Mouse (Mus musculus) hindbrain, embryonic 14.5 days (tissue): ENCODE data around the gene Ranbp6. TPM values are rescaled to one million over a fixed set of nuclear protein-coding genes. Genes with fewer than 3 reads are reported as not detected.

Source experiments
- ATAC-seq: fragments of 200-750 bp; cut with Nextera tagmentation; 2 replicates; pipeline ENCODE4 v1.8.0; 2017; ENCODE audit warnings: moderate number of reproducible peaks, mild to moderate bottlenecking, moderate TSS enrichment, moderate library complexity; ENCODE audit not compliant: low FRiP score
- DNase-seq: peaks from one replicate; pipeline ENCODE4 v3.0.0-alpha.2; 2015; ENCODE audit warnings: low spot score
- H3K27ac ChIP-seq: fragments of 300-500 bp; sonication (generic); 2 replicates; pipeline ENCODE4 v1.5.1; 2014; ENCODE audit warnings: mild to moderate bottlenecking, moderate library complexity
- H3K27me3 ChIP-seq: fragments of 300-500 bp; sonication (generic); 2 replicates; pipeline ENCODE4 v1.6.1; 2014; ENCODE audit warnings: mild to moderate bottlenecking, low read length, mixed read lengths; ENCODE audit not compliant: control insufficient read depth, insufficient read depth
- H3K36me3 ChIP-seq: fragments of 300-500 bp; sonication (generic); replicated peaks from 2 replicates; pipeline ENCODE4 v1.6.1; 2014; ENCODE audit not compliant: control insufficient read depth, insufficient read depth
- H3K4me1 ChIP-seq: fragments of 300-500 bp; sonication (generic); replicated peaks from 2 replicates; pipeline ENCODE4 v1.6.1; 2014; ENCODE audit warnings: antibody characterized with exemption, low read length, mixed read lengths; ENCODE audit not compliant: control insufficient read depth, insufficient read depth
- H3K4me2 ChIP-seq: fragments of 300-500 bp; sonication (generic); replicated peaks from 2 replicates; pipeline ENCODE4 v1.6.1; 2014; ENCODE audit warnings: mild to moderate bottlenecking, moderate library complexity
- H3K4me3 ChIP-seq: fragments of 300-500 bp; sonication (generic); replicated peaks from 2 replicates; pipeline ENCODE4 v1.5.1; 2014; ENCODE audit warnings: mild to moderate bottlenecking, low read length
- H3K9ac ChIP-seq: fragments of 300-500 bp; sonication (generic); 2 replicates; pipeline ENCODE4 v1.6.1; 2014
- H3K9me3 ChIP-seq: fragments of 300-500 bp; sonication (generic); 2 replicates; pipeline ENCODE4 v1.6.1; 2016; ENCODE audit warnings: low read length; ENCODE audit not compliant: control insufficient read depth
- WGBS: fragments of 180-500 bp; shearing (Covaris S2); extraction: QIAGEN DNeasy Blood & Tissue Kit; methylation state at CpG from one replicate; pipeline ENCODE4 v1.1.7; 2014; 5-methylcytosine and 5-hydroxymethylcytosine counted together
- polyA plus RNA-seq: library from polyadenylated mRNA; unstranded; fragments of >200 nt; fragmentation: Nextera tagmentation; extraction: Ambion mirVana; gene quantifications from 2 replicates; pipeline ENCODE4 v1.2.1, GENCODE M21; 2014

Gene Ranbp6
- polyA plus RNA-seq, 1 experiment from 2014 or later: 60.7 TPM

- DNase-seq: peak; percentile 64
- Histone ChIP-seq H3K9ac (no peak overlapping the region), H3K4me1 (no peaks in the 10 kb centered on the region), H3K27me3 (no peaks in the 10 kb centered on the region), H3K36me3 (no peaks in the 10 kb centered on the region), H3K4me2 (no peak overlapping the region), H3K9me3 (no peaks in the 10 kb centered on the region), H3K4me3 (no peak overlapping the region), H3K27ac (no peak overlapping the region)
- ATAC-seq: no peak
- 42% methylated on average over 6 of the region's 6 CpGs for WGBS
These were observed 11.4 kb upstream of the Ranbp6 start for GRCm38 (mm10) chr19:29824034-29824700.

GRCm38 (mm10) chr19:29823456-29824010, 10.8 kb upstream of the Ranbp6 start:
- 73% methylated on average over 12 of the region's 12 CpGs for WGBS
- no peak overlapping the region for H3K9ac ChIP-seq
- H3K27me3 ChIP-seq: no peaks in the 10 kb centered on the region
- H3K4me2 ChIP-seq: no peak overlapping the region
- no peaks in the 10 kb centered on the region for H3K9me3 ChIP-seq
- DNase-seq (no peak), ATAC-seq (no peak)
- H3K27ac ChIP-seq: no peak overlapping the region
- H3K36me3 ChIP-seq: no peaks in the 10 kb centered on the region
- H3K4me1 ChIP-seq: no peaks in the 10 kb centered on the region
- no peak overlapping the region for H3K4me3 ChIP-seq

GRCm38 (mm10) chr19:29820966-29821365, 8.2 kb upstream of the Ranbp6 start:
- Histone ChIP-seq H3K36me3 (no peaks in the 10 kb centered on the region), H3K9me3 (no peaks in the 10 kb centered on the region), H3K9ac (no peak overlapping the region), H3K4me3 (no peak overlapping the region), H3K27ac (no peak overlapping the region), H3K4me2 (no peak overlapping the region), H3K4me1 (no peaks in the 10 kb centered on the region), H3K27me3 (no peaks in the 10 kb centered on the region)
- ATAC-seq (no peak), DNase-seq (peak; percentile 75)

GRCm38 (mm10) chr19:29810022-29810421, 2.8 kb downstream of the Ranbp6 start:
- Histone ChIP-seq H3K36me3 (peaks cover 24% of the 10 kb centered on the region), H3K4me1 (peaks cover 28% of the 10 kb centered on the region), H3K9ac (no peak overlapping the region), H3K27ac (no peak overlapping the region), H3K4me3 (no peak overlapping the region), H3K4me2 (no peak overlapping the region), H3K9me3 (no peaks in the 10 kb centered on the region), H3K27me3 (no peaks in the 10 kb centered on the region)
- 97% methylated on average over 5 of the region's 5 CpGs for WGBS
- no peak for DNase-seq
- ATAC-seq: no peak

- WGBS: under 1% methylated on average over 45 of the region's 95 CpGs
- peak; percentile 94 for ATAC-seq
- Histone ChIP-seq H3K9me3 (no peaks in the 10 kb centered on the region), H3K27me3 (no peaks in the 10 kb centered on the region), H3K9ac (peak within 1 kb of the TSS; percentile 91), H3K36me3 (peaks cover 24% of the 10 kb centered on the region), H3K4me3 (peak within 1 kb of the TSS; percentile 90), H3K4me2 (peak within 1 kb of the TSS; percentile 78), H3K27ac (peak within 1 kb of the TSS; percentile 99), H3K4me1 (peaks cover 32% of the 10 kb centered on the region)
- DNase-seq: peak; percentile 100
These were observed 6.6 kb downstream of the Ranbp6 start, which contains the start of gene 9930021J03Rik for GRCm38 (mm10) chr19:29805917-29806785. Gene 9930021J03Rik (minus strand): TSS chr19:29805989.

- peak overlapping the region; percentile 78 for H3K4me2 ChIP-seq
- WGBS: under 1% methylated on average over 48 of the region's 72 CpGs
- peak overlapping the region; percentile 90 for H3K4me3 ChIP-seq
- peaks cover 31% of the 10 kb centered on the region for H3K4me1 ChIP-seq
- H3K36me3 ChIP-seq: peaks cover 17% of the 10 kb centered on the region
- H3K9me3 ChIP-seq: no peaks in the 10 kb centered on the region
- peak; percentile 26 for ATAC-seq
- no peaks in the 10 kb centered on the region for H3K27me3 ChIP-seq
- peak overlapping the region; percentile 99 for H3K27ac ChIP-seq
- DNase-seq: peak; percentile 32
- H3K9ac ChIP-seq: peak overlapping the region; percentile 91
These were observed 7.5 kb downstream of the Ranbp6 start for GRCm38 (mm10) chr19:29805101-29805916.

GRCm38 (mm10) chr19:29803946-29804345, 8.8 kb downstream of the Ranbp6 start:
- H3K9me3 ChIP-seq: no peaks in the 10 kb centered on the region
- H3K27ac ChIP-seq: no peak overlapping the region
- peak overlapping the region; percentile 78 for H3K4me2 ChIP-seq
- WGBS: 41% methylated on average over 3 of the region's 3 CpGs
- H3K27me3 ChIP-seq: no peaks in the 10 kb centered on the region
- peak overlapping the region; percentile 90 for H3K4me3 ChIP-seq
- peaks cover 24% of the 10 kb centered on the region for H3K4me1 ChIP-seq
- DNase-seq (no peak), ATAC-seq (no peak)
- peaks cover 3% of the 10 kb centered on the region for H3K36me3 ChIP-seq
- peak overlapping the region; percentile 39; the same call in 1 of the 2 replicates for H3K9ac ChIP-seq

- DNase-seq (no peak), ATAC-seq (no peak)
- Histone ChIP-seq H3K36me3 (no peaks in the 10 kb centered on the region), H3K9ac (no peak overlapping the region), H3K27me3 (no peaks in the 10 kb centered on the region), H3K4me2 (no peak overlapping the region), H3K27ac (no peak overlapping the region), H3K4me1 (peaks cover 11% of the 10 kb centered on the region; the same call in 1 of the 2 replicates), H3K9me3 (no peaks in the 10 kb centered on the region), H3K4me3 (no peak overlapping the region)
- 82% methylated on average over 3 of the region's 3 CpGs for WGBS
These were observed 15.4 kb downstream of the Ranbp6 start for GRCm38 (mm10) chr19:29797371-29797770.
